Mouse (Mus musculus): Measurements from ENCODE around the gene Clec16a. TPM values are rescaled to one million over a fixed set of nuclear protein-coding genes. Genes with fewer than 3 reads are reported as not detected.

Gene Clec16a
- total and polyA plus RNA-seq, 3 experiments, result 20.0 to 24.2 (median 20.5) TPM

- Histone ChIP-seq H3K4me3 (replicated peaks in 1 of 3; ENCODE audit: low read depth in 2 of 3, low read length in 2 of 3, poor library complexity in 1 of 3) (no peak overlapping the region), H3K9ac (ENCODE audit: insufficient read depth, low read depth) (no peak overlapping the region), H3K4me1 (ENCODE audit: control insufficient read depth in 1 of 2, insufficient read depth in 2 of 2) (peaks cover 21 to 45% of the 10 kb centered on the region in 2 experiments), H3K9me3 (replicated peaks; ENCODE audit: low read length) (no peaks in the 10 kb centered on the region), H3K36me3 (replicated peaks in 1 of 2; ENCODE audit: control insufficient read depth in 1 of 2, insufficient read depth in 1 of 2, low read length in 1 of 2) (no peaks in the 10 kb centered on the region), H3K79me2 (replicated peaks; ENCODE audit: control insufficient read depth, extremely low read depth, insufficient read depth, poor library complexity, severe bottlenecking) (no peaks in the 10 kb centered on the region), H3K4me2 (ENCODE audit: insufficient read depth, low read depth, poor library complexity, severe bottlenecking) (no peak overlapping the region), H3K27me3 (replicated peaks) (no peaks in the 10 kb centered on the region), H3K27ac (ENCODE audit: insufficient read depth, low read depth) (no peak overlapping the region)
- in situ Hi-C loops (cut with MboI; ENCODE audit: low pct_ligation_motif_present, low pct_unique_long_range_greater_than_20kb, low sequenced_read_pairs) (no loop called here), dilution Hi-C loops (cut with MboI; ENCODE audit: extremely low pct_ligation_motif_present, extremely low pct_unique_long_range_greater_than_20kb, low sequenced_read_pairs) (no loop called here)
- TF ChIP-seq NRF1 (IDR thresholded peaks at IDR 0.05; ENCODE audit: low read depth, low read length), result no peak
- TF ChIP-seq ZNF384 (IDR thresholded peaks at IDR 0.05; ENCODE audit: low read depth, low read length), result no peak
- no peak for TF ChIP-seq TBP (conservative IDR thresholded peaks at IDR 0.05; ENCODE audit: low read depth, low read length)
- DNase-seq (ENCODE audit: extremely low read depth), result no peak
Observed at GRCm38 (mm10) chr16:10737571-10737970, 192.4 kb downstream of the Clec16a start.

- Histone ChIP-seq H3K4me2 (ENCODE audit: insufficient read depth, low read depth, poor library complexity, severe bottlenecking) (no peak overlapping the region), H3K79me2 (replicated peaks; ENCODE audit: control insufficient read depth, extremely low read depth, insufficient read depth, poor library complexity, severe bottlenecking) (no peaks in the 10 kb centered on the region), H3K27me3 (replicated peaks) (no peaks in the 10 kb centered on the region), H3K36me3 (replicated peaks in 1 of 2; ENCODE audit: control insufficient read depth in 1 of 2, insufficient read depth in 1 of 2, low read length in 1 of 2) (no peaks in the 10 kb centered on the region), H3K9ac (ENCODE audit: insufficient read depth, low read depth) (no peak overlapping the region), H3K4me3 (replicated peaks in 1 of 3; ENCODE audit: low read depth in 2 of 3, low read length in 2 of 3, poor library complexity in 1 of 3) (no peak overlapping the region), H3K4me1 (ENCODE audit: control insufficient read depth in 1 of 2, insufficient read depth in 2 of 2) (peaks cover 19 to 40% of the 10 kb centered on the region in 2 experiments), H3K27ac (ENCODE audit: insufficient read depth, low read depth) (no peak overlapping the region), H3K9me3 (replicated peaks; ENCODE audit: low read length) (no peaks in the 10 kb centered on the region)
- TF ChIP-seq USF1 (IDR thresholded peaks at IDR 0.05; ENCODE audit: low read depth, low read length) (no peak), MAFK (IDR thresholded peaks at IDR 0.05; ENCODE audit: insufficient replicate concordance, low read length) (no peak), ZKSCAN1 (IDR thresholded peaks at IDR 0.05; ENCODE audit: borderline replicate concordance, low read depth, low read length) (no peak)
- dilution Hi-C loops (cut with MboI; ENCODE audit: extremely low pct_ligation_motif_present, extremely low pct_unique_long_range_greater_than_20kb, low sequenced_read_pairs) (no loop called here), in situ Hi-C loops (cut with MboI; ENCODE audit: low pct_ligation_motif_present, low pct_unique_long_range_greater_than_20kb, low sequenced_read_pairs) (no loop called here)
- DNase-seq (ENCODE audit: extremely low read depth), result no peak
Observed at GRCm38 (mm10) chr16:10738866-10739265, 193.7 kb downstream of the Clec16a start.

GRCm38 (mm10) chr16:10739854-10740398 lies 194.8 kb downstream of the Clec16a start:
- Histone ChIP-seq H3K79me2 (replicated peaks; ENCODE audit: control insufficient read depth, extremely low read depth, insufficient read depth, poor library complexity, severe bottlenecking) (no peaks in the 10 kb centered on the region), H3K36me3 (replicated peaks in 1 of 2; ENCODE audit: control insufficient read depth in 1 of 2, insufficient read depth in 1 of 2, low read length in 1 of 2) (no peaks in the 10 kb centered on the region), H3K9ac (ENCODE audit: insufficient read depth, low read depth) (no peak overlapping the region), H3K9me3 (replicated peaks; ENCODE audit: low read length) (no peaks in the 10 kb centered on the region), H3K4me1 (ENCODE audit: control insufficient read depth in 1 of 2, insufficient read depth in 2 of 2) (peaks cover 21 to 48% of the 10 kb centered on the region in 2 experiments), H3K4me3 (replicated peaks in 1 of 3; ENCODE audit: low read depth in 2 of 3, low read length in 2 of 3, poor library complexity in 1 of 3) (no peak overlapping the region), H3K27me3 (replicated peaks) (no peaks in the 10 kb centered on the region), H3K27ac (ENCODE audit: insufficient read depth, low read depth) (no peak overlapping the region), H3K4me2 (ENCODE audit: insufficient read depth, low read depth, poor library complexity, severe bottlenecking) (no peak overlapping the region)
- dilution Hi-C loops (cut with MboI; ENCODE audit: extremely low pct_ligation_motif_present, extremely low pct_unique_long_range_greater_than_20kb, low sequenced_read_pairs) (no loop called here), in situ Hi-C loops (cut with MboI; ENCODE audit: low pct_ligation_motif_present, low pct_unique_long_range_greater_than_20kb, low sequenced_read_pairs) (no loop called here)
- TF ChIP-seq TCF12 (IDR thresholded peaks at IDR 0.05; ENCODE audit: low read depth, low read length) (peak; percentile 31; the same call in 1 of the 2 replicates), POLR2AphosphoS2 (IDR thresholded peaks at IDR 0.05; ENCODE audit: low read depth, low read length) (no peak), IRF4 (IDR thresholded peaks at IDR 0.05; ENCODE audit: low read depth, low read length) (0 out of 2 replicates have a peak, but pooled peaks have one; percentile 18), USF2 (conservative IDR thresholded peaks at IDR 0.05; ENCODE audit: low read depth, low read length) (no peak), ZKSCAN1 (IDR thresholded peaks at IDR 0.05; ENCODE audit: borderline replicate concordance, low read depth, low read length) (no peak), RAD21 (IDR thresholded peaks at IDR 0.05; ENCODE audit: low read depth, low read length) (no peak), ETS1 (conservative IDR thresholded peaks at IDR 0.05; ENCODE audit: low read depth, low read length) (0 out of 2 replicates have a peak, but pooled peaks have one; percentile 17), MAX (IDR thresholded peaks at IDR 0.05; ENCODE audit: low read length) (no peak), RCOR1 (conservative IDR thresholded peaks at IDR 0.05; ENCODE audit: low read depth, low read length) (no peak)
- DNase-seq (ENCODE audit: extremely low read depth), result no peak
